Mouse (Mus musculus): ENCODE results near the gene Saa1. TPM values are rescaled to one million over a fixed set of nuclear protein-coding genes. Genes with fewer than 3 reads are reported as not detected.

Saa1 gene
- polyA plus RNA-seq, 1 experiment: not detected

- Histone ChIP-seq H3K27me3 (replicated peaks; ENCODE audit: control insufficient read depth, insufficient read depth, low read length) (no peaks in the 10 kb centered on the region), H3K27ac (ENCODE audit: insufficient read depth, low read depth, low read length) (no peak overlapping the region), H3K36me3 (ENCODE audit: control insufficient read depth, insufficient read depth, low read length) (peaks cover 2% of the 10 kb centered on the region; the same call in 1 of the 2 replicates), H3K4me3 (ENCODE audit: insufficient read depth, low read depth, low read length) (no peak overlapping the region), H3K4me1 (ENCODE audit: control insufficient read depth, insufficient read depth, low read length) (no peaks in the 10 kb centered on the region)
- WGBS: 91% methylated on average over 6 of the region's 6 CpGs
- no peak for DNase-seq
- no peak for TF ChIP-seq POLR2A (IDR thresholded peaks at IDR 0.05; ENCODE audit: low read depth, low read length)
- TF ChIP-seq CTCF (conservative IDR thresholded peaks at IDR 0.05; ENCODE audit: insufficient read depth, insufficient read length, low read depth, low read length): no peak
Measured at GRCm38 (mm10) chr7:46700521-46701025, 42.2 kb downstream of the Saa1 start.

- H3K4me3 ChIP-seq (ENCODE audit: insufficient read depth, low read depth, low read length): no peak overlapping the region
- no peaks in the 10 kb centered on the region for H3K4me1 ChIP-seq (ENCODE audit: control insufficient read depth, insufficient read depth, low read length)
- peaks cover 5% of the 10 kb centered on the region; the same call in 1 of the 2 replicates for H3K36me3 ChIP-seq (ENCODE audit: control insufficient read depth, insufficient read depth, low read length)
- H3K27me3 ChIP-seq (replicated peaks; ENCODE audit: control insufficient read depth, insufficient read depth, low read length): no peaks in the 10 kb centered on the region
- H3K27ac ChIP-seq (ENCODE audit: insufficient read depth, low read depth, low read length): no peak overlapping the region
- TF ChIP-seq POLR2A (IDR thresholded peaks at IDR 0.05; ENCODE audit: low read depth, low read length) (no peak), CTCF (conservative IDR thresholded peaks at IDR 0.05; ENCODE audit: insufficient read depth, insufficient read length, low read depth, low read length) (no peak)
- no peak for DNase-seq
- 95% methylated on average over 1 of the region's 1 CpGs for WGBS
Measured at GRCm38 (mm10) chr7:46696754-46697153, 46.0 kb downstream of the Saa1 start.

Other genes with a start within 250 kb of the Saa1 start
- 16.0 and 16.8 TPM in 2 replicates for gene Sergef, start 103.2 kb downstream of the Saa1 start, polyA plus RNA-seq (2012; rRNA removed)
- not detected in 2 replicates for gene Tph1, start 70.4 kb downstream of the Saa1 start, polyA plus RNA-seq (2012; rRNA removed)
- gene Saal1, start 32.3 kb downstream of the Saa1 start, polyA plus RNA-seq (2012; rRNA removed): 5.2 and 5.3 TPM in 2 replicates
- 0.17 and 0.20 TPM in 2 replicates for gene Saa3, start 27.3 kb downstream of the Saa1 start, polyA plus RNA-seq (2012; rRNA removed)
- not detected in 2 replicates for gene Saa4, start 10.4 kb downstream of the Saa1 start, polyA plus RNA-seq (2012; rRNA removed)
- not detected in 2 replicates for gene Saa2, start 8.8 kb upstream of the Saa1 start, polyA plus RNA-seq (2012; rRNA removed)
- gene Hps5, start 53.1 kb upstream of the Saa1 start, polyA plus RNA-seq (2012; rRNA removed): 31.0 and 41.7 TPM in 2 replicates
- gene Gtf2h1, start 53.1 kb upstream of the Saa1 start, polyA plus RNA-seq (2012; rRNA removed): 9.8 and 11.6 TPM in 2 replicates
- 665 and 667 TPM in 2 replicates for gene Ldha, start 98.5 kb upstream of the Saa1 start, polyA plus RNA-seq (2012; rRNA removed)
- gene Ldhc, start 118.2 kb upstream of the Saa1 start, polyA plus RNA-seq (2012; rRNA removed): 0.42 and 0.67 TPM in 2 replicates
- 74.8 and 80.7 TPM in 2 replicates for gene Tsg101, start 177.0 kb upstream of the Saa1 start, polyA plus RNA-seq (2012; rRNA removed)
- 3.8 and 4.0 TPM in 2 replicates for gene Uevld, start 215.5 kb upstream of the Saa1 start, polyA plus RNA-seq (2012; rRNA removed)
- 0.46 TPM in 1 of 2 replicates, not detected in the other for gene Gm9999, start 240.6 kb upstream of the Saa1 start, polyA plus RNA-seq (2012; rRNA removed)

Data from kidney, adult 2 months (tissue).